Mouse (Mus musculus) kidney, adult 2 months (tissue): ENCODE measurements at regions not wholly inside any gene's neighbourhood (a gene's known extent, or its start where the extent isn't known, plus 50 kb on each side); places are given as distances from the start of the nearest gene placed in this dataset.

Experiments
- DNase-seq: peaks from one replicate; pipeline ENCODE4 v3.0.0; 2021
- H3K27ac ChIP-seq: fragments of 200-500 bp; 2 replicates; pipeline ENCODE4 v1.5.1; 2012; ENCODE audit warnings: low read depth, low read length, control low read depth, inconsistent platforms; ENCODE audit not compliant: insufficient read depth
- H3K27me3 ChIP-seq: fragments of 200-500 bp; replicated peaks from 2 replicates; pipeline ENCODE4 v1.6.1; 2012; ENCODE audit warnings: mild to moderate bottlenecking, moderate library complexity, low read length, inconsistent platforms; ENCODE audit not compliant: control insufficient read depth, insufficient read depth
- H3K36me3 ChIP-seq: fragments of 200-500 bp; 2 replicates; pipeline ENCODE4 v1.6.1; 2012; ENCODE audit warnings: mild to moderate bottlenecking, moderate library complexity, low read length, inconsistent platforms; ENCODE audit not compliant: control insufficient read depth, insufficient read depth
- H3K4me1 ChIP-seq: fragments of 200-500 bp; 2 replicates; pipeline ENCODE4 v1.6.1; 2011; ENCODE audit warnings: low read length; ENCODE audit not compliant: control insufficient read depth, insufficient read depth
- H3K4me3 ChIP-seq: fragments of 200-500 bp; 2 replicates; pipeline ENCODE4 v1.5.1; 2011; ENCODE audit warnings: mild to moderate bottlenecking, low read depth, low read length, control low read depth; ENCODE audit not compliant: insufficient read depth
- CTCF ChIP-seq: fragments of 200-500 bp; conservative IDR thresholded peaks from 2 replicates; pipeline ENCODE4 v1.5.1; 2011; ENCODE audit warnings: low read depth, mild to moderate bottlenecking, control low read depth, low read length, moderate library complexity, mixed read lengths; ENCODE audit not compliant: insufficient read depth, insufficient read length
- POLR2A ChIP-seq: fragments of 200-500 bp; IDR thresholded peaks from one replicate; pipeline ENCODE4 v1.6.1; 2011; ENCODE audit warnings: low read depth, low read length, control low read depth
- WGBS: fragments of 180-500 bp; shearing (Covaris S2); methylation state at CpG from one replicate; pipeline ENCODE4 v1.1.7; 2018; 5-methylcytosine and 5-hydroxymethylcytosine counted together

GRCm38 (mm10) chr8:86184671-86185070, 343.9 kb downstream of the Phkb start:
- H3K4me1 ChIP-seq = no peaks in the 10 kb centered on the region
- H3K27me3 ChIP-seq = no peaks in the 10 kb centered on the region
- H3K4me3 ChIP-seq = no peak overlapping the region
- H3K36me3 ChIP-seq = no peaks in the 10 kb centered on the region
- WGBS = 87% methylated on average over 5 of the region's 5 CpGs
- DNase-seq = no peak
- TF ChIP-seq POLR2A (no peak), CTCF (no peak)
- no peak overlapping the region for H3K27ac ChIP-seq

GRCm38 (mm10) chr8:86180793-86181192, 340.0 kb downstream of the Phkb start:
- Histone ChIP-seq H3K27me3 (no peaks in the 10 kb centered on the region), H3K4me3 (no peak overlapping the region), H3K27ac (no peak overlapping the region), H3K4me1 (no peaks in the 10 kb centered on the region), H3K36me3 (no peaks in the 10 kb centered on the region)
- no peak for DNase-seq
- TF ChIP-seq CTCF (no peak), POLR2A (no peak)
- WGBS = 84% methylated on average over 3 of the region's 3 CpGs

- no peak for TF ChIP-seq POLR2A
- TF ChIP-seq CTCF = no peak
- H3K27me3 ChIP-seq = no peaks in the 10 kb centered on the region
- no peaks in the 10 kb centered on the region for H3K4me1 ChIP-seq
- H3K36me3 ChIP-seq = no peaks in the 10 kb centered on the region
- no peak for DNase-seq
- H3K4me3 ChIP-seq = no peak overlapping the region
- no peak overlapping the region for H3K27ac ChIP-seq
- WGBS = 46% methylated on average over 1 of the region's 1 CpGs
Observed at GRCm38 (mm10) chr8:86170091-86170490, 329.3 kb downstream of the Phkb start.

- Histone ChIP-seq H3K27me3 (no peaks in the 10 kb centered on the region), H3K4me1 (no peaks in the 10 kb centered on the region), H3K27ac (no peak overlapping the region), H3K4me3 (no peak overlapping the region), H3K36me3 (no peaks in the 10 kb centered on the region)
- TF ChIP-seq CTCF = no peak
- no peak for TF ChIP-seq POLR2A
- no peak for DNase-seq
- WGBS = 88% methylated on average over 2 of the region's 2 CpGs
Observed at GRCm38 (mm10) chr8:86164818-86165217, 324.1 kb downstream of the Phkb start.

- 86% methylated on average over 6 of the region's 6 CpGs for WGBS
- TF ChIP-seq POLR2A = no peak
- TF ChIP-seq CTCF = no peak
- Histone ChIP-seq H3K4me1 (no peaks in the 10 kb centered on the region), H3K36me3 (no peaks in the 10 kb centered on the region), H3K4me3 (no peak overlapping the region), H3K27me3 (no peaks in the 10 kb centered on the region; the same call in 1 of the 2 replicates), H3K27ac (no peak overlapping the region)
- no peak for DNase-seq
Observed at GRCm38 (mm10) chr8:86159074-86159783, 318.5 kb downstream of the Phkb start.

GRCm38 (mm10) chr8:86147586-86147985, 306.8 kb downstream of the Phkb start:
- TF ChIP-seq POLR2A = no peak
- TF ChIP-seq CTCF = no peak

GRCm38 (mm10) chr8:86125244-86125643, 284.5 kb downstream of the Phkb start:
- no peak overlapping the region for H3K4me3 ChIP-seq
- H3K27me3 ChIP-seq = no peaks in the 10 kb centered on the region; the same call in 1 of the 2 replicates
- TF ChIP-seq CTCF (no peak), POLR2A (no peak)
- H3K4me1 ChIP-seq = no peaks in the 10 kb centered on the region
- no peak overlapping the region for H3K27ac ChIP-seq
- no peaks in the 10 kb centered on the region for H3K36me3 ChIP-seq
- WGBS = 78% methylated on average over 2 of the region's 2 CpGs
- no peak for DNase-seq

More at GRCm38 (mm10) chr8:86147586-86147985, 306.8 kb downstream of the Phkb start:
- Histone ChIP-seq H3K36me3 (no peaks in the 10 kb centered on the region), H3K27ac (no peak overlapping the region), H3K4me3 (no peak overlapping the region), H3K4me1 (no peaks in the 10 kb centered on the region), H3K27me3 (no peaks in the 10 kb centered on the region)
- 28% methylated on average over 6 of the region's 6 CpGs for WGBS
- DNase-seq = no peak
